Mouse (Mus musculus) stomach, postnatal 0 days (tissue): ENCODE results near the gene Klrb1b.

Experiments used
- CTCF ChIP-seq: IDR thresholded peaks from 2 replicates; pipeline ENCODE4 v1.5.1; 2016; ENCODE audit warnings: antibody characterized with exemption, low read depth, mild to moderate bottlenecking, moderate library complexity
- EP300 ChIP-seq: optimal IDR thresholded peaks from 2 replicates; pipeline ENCODE3; 2016; ENCODE audit warnings: antibody characterized with exemption

- TF ChIP-seq CTCF (no peak), EP300 (no peak)
Measured at GRCm38 (mm10) chr6:128826132-128826531, at the start of gene Klrb1b, which contains the start of gene Gm44511.
